Mouse (Mus musculus) cortical plate, adult 2 months (tissue): ENCODE data around the gene Kcnma1.

ENCODE experiments used
- CTCF ChIP-seq: fragments of 200-500 bp; IDR thresholded peaks from 2 replicates; pipeline ENCODE4 v1.5.1; 2011; ENCODE audit warnings: mild to moderate bottlenecking, control low read depth, low read length; ENCODE audit not compliant: insufficient read depth; ENCODE audit errors: extremely low read depth
- POLR2A ChIP-seq: fragments of 200-500 bp; IDR thresholded peaks from 2 replicates; pipeline ENCODE4 v1.6.1; 2011; ENCODE audit warnings: mild to moderate bottlenecking, low read length, control low read depth; ENCODE audit not compliant: insufficient read depth; ENCODE audit errors: extremely low read depth

- TF ChIP-seq CTCF (no peak), POLR2A (no peak)
Observed at GRCm38 (mm10) chr14:23650126-23650525, 364.2 kb downstream of the Kcnma1 start.
